Comparison of ENCODE assay signal across 22 mouse cellular contexts in genomic region chr17:70016511-70016910, GRCm38 (mm10). TPM values are rescaled to one million over a fixed set of nuclear protein-coding genes. Genes with fewer than 3 reads are reported as not detected.
"Had no signal": no experiment of that assay in that cellular context is flagged by ENCODE, and none has a peak within 500 bp of the region (broad histone marks: within the 10 kb centered on the region; RNA-seq: fewer than 3 reads in every experiment).

No protein-coding gene starts in this region.

- H3K36me3 ChIP-seq: limb, embryonic 12.5 days; limb, embryonic 15.5 days; midbrain, embryonic 12.5 days; midbrain, embryonic 15.5 days; neural tube, embryonic 12.5 days; neural tube, embryonic 15.5 days had no signal

- H3K4me1 ChIP-seq: limb, embryonic 12.5 days; limb, embryonic 15.5 days; midbrain, embryonic 12.5 days; midbrain, embryonic 15.5 days; neural tube, embryonic 12.5 days; neural tube, embryonic 15.5 days had no signal

- H3K9me3 ChIP-seq: limb, embryonic 12.5 days; limb, embryonic 15.5 days; midbrain, embryonic 12.5 days; midbrain, embryonic 15.5 days; neural tube, embryonic 12.5 days; neural tube, embryonic 15.5 days had no signal

- ATAC-seq: liver, postnatal 0 days; lung, postnatal 0 days; midbrain, embryonic 15.5 days had no signal

- H3K9ac ChIP-seq: limb, embryonic 12.5 days; limb, embryonic 15.5 days; liver, embryonic 14.5 days; liver, postnatal 0 days; lung, embryonic 14.5 days; midbrain, embryonic 12.5 days; midbrain, embryonic 15.5 days; neural tube, embryonic 12.5 days; neural tube, embryonic 15.5 days had no signal

- H3K4me3 ChIP-seq: limb, embryonic 12.5 days; limb, embryonic 15.5 days; midbrain, embryonic 12.5 days; midbrain, embryonic 15.5 days; neural tube, embryonic 12.5 days; neural tube, embryonic 15.5 days had no signal

- DNase-seq: kidney, postnatal 25 days; layer of hippocampus, postnatal 36 days; left cerebral cortex, postnatal 4 days; liver, postnatal 0 days; lung, embryonic 14.5 days; right cerebral cortex, adult 18-20 months; right cerebral cortex, postnatal 14 days; right cerebral cortex, postnatal 4 days; thymus, adult 2 months; thymus, postnatal 14 days; thymus, postnatal 4 days had no signal

- H3K4me2 ChIP-seq: limb, embryonic 12.5 days; limb, embryonic 15.5 days; liver, embryonic 11.5 days; lung, embryonic 14.5 days; midbrain, embryonic 12.5 days; midbrain, embryonic 15.5 days; neural tube, embryonic 12.5 days; neural tube, embryonic 15.5 days had no signal

- H3K27me3 ChIP-seq: limb, embryonic 12.5 days; limb, embryonic 15.5 days; midbrain, embryonic 12.5 days; midbrain, embryonic 15.5 days; neural tube, embryonic 12.5 days; neural tube, embryonic 15.5 days had no signal

- H3K27ac ChIP-seq: limb, embryonic 12.5 days; limb, embryonic 15.5 days; liver, embryonic 14.5 days; macrophage; midbrain, embryonic 12.5 days; midbrain, embryonic 15.5 days; neural tube, embryonic 12.5 days; neural tube, embryonic 15.5 days; stomach, postnatal 0 days had no signal

RNA-seq across cellular contexts. Expression of gene Dlgap1, which starts 47.6 kb away (rescaled TPM):
- polyA plus RNA-seq: macrophage had no signal
